Mouse (Mus musculus): ENCODE results near the gene Zfp446. TPM values are rescaled to one million over a fixed set of nuclear protein-coding genes. Genes with fewer than 3 reads are reported as not detected.

Gene Zfp446
- total RNA-seq, 2 experiments from 2014 or later = 0.68 to 5.9 TPM

- ATAC-seq (replicated peaks; ENCODE audit: low FRiP score, poor library complexity, severe bottlenecking) = no peak
Observed at GRCm38 (mm10) chr7:12985724-12986123, 8.1 kb downstream of the Zfp446 start.

- ATAC-seq (replicated peaks; ENCODE audit: low FRiP score, poor library complexity, severe bottlenecking) = no peak
Observed at GRCm38 (mm10) chr7:12986906-12987305, 9.3 kb downstream of the Zfp446 start.

GRCm38 (mm10) chr7:12987409-12988189, 10.0 kb downstream of the Zfp446 start:
- ATAC-seq (replicated peaks; ENCODE audit: low FRiP score, poor library complexity, severe bottlenecking) = peak; percentile 74

- ATAC-seq (replicated peaks; ENCODE audit: low FRiP score, poor library complexity, severe bottlenecking) = no peak
Observed at GRCm38 (mm10) chr7:12992222-12992621, 14.6 kb downstream of the Zfp446 start.

GRCm38 (mm10) chr7:12993148-12993547, 15.5 kb downstream of the Zfp446 start:
- ATAC-seq (replicated peaks; ENCODE audit: low FRiP score, poor library complexity, severe bottlenecking) = no peak

GRCm38 (mm10) chr7:12995862-12996261, 18.2 kb downstream of the Zfp446 start:
- ATAC-seq (replicated peaks; ENCODE audit: low FRiP score, poor library complexity, severe bottlenecking) = no peak

GRCm38 (mm10) chr7:12997230-12997629, 19.6 kb downstream of the Zfp446 start:
- ATAC-seq (replicated peaks; ENCODE audit: low FRiP score, poor library complexity, severe bottlenecking) = no peak

GRCm38 (mm10) chr7:12998053-12998452, 20.4 kb downstream of the Zfp446 start, which contains the start of gene Slc27a5:
Gene Slc27a5 (minus strand): TSS chr7:12998192.
- ATAC-seq (replicated peaks; ENCODE audit: low FRiP score, poor library complexity, severe bottlenecking) = no peak

GRCm38 (mm10) chr7:12998851-12999250, 21.2 kb downstream of the Zfp446 start, which contains the start of gene Trim28:
Gene Trim28 (plus strand): TSS chr7:12999114.
- ATAC-seq (replicated peaks; ENCODE audit: low FRiP score, poor library complexity, severe bottlenecking) = no peak

- ATAC-seq (replicated peaks; ENCODE audit: low FRiP score, poor library complexity, severe bottlenecking) = no peak
Observed at GRCm38 (mm10) chr7:13001584-13001983, 23.9 kb downstream of the Zfp446 start.

- no peak for ATAC-seq (replicated peaks; ENCODE audit: low FRiP score, poor library complexity, severe bottlenecking)
Observed at GRCm38 (mm10) chr7:13003380-13003779, 25.7 kb downstream of the Zfp446 start.

- ATAC-seq (replicated peaks; ENCODE audit: low FRiP score, poor library complexity, severe bottlenecking) = no peak
Observed at GRCm38 (mm10) chr7:13006011-13006410, 28.4 kb downstream of the Zfp446 start.

GRCm38 (mm10) chr7:13006531-13006930, 28.9 kb downstream of the Zfp446 start:
- ATAC-seq (replicated peaks; ENCODE audit: low FRiP score, poor library complexity, severe bottlenecking) = no peak

- ATAC-seq (replicated peaks; ENCODE audit: low FRiP score, poor library complexity, severe bottlenecking) = no peak
Observed at GRCm38 (mm10) chr7:13007341-13008092, 29.9 kb downstream of the Zfp446 start.

GRCm38 (mm10) chr7:13009143-13010004, 31.7 kb downstream of the Zfp446 start:
- peak; percentile 91 for ATAC-seq (replicated peaks; ENCODE audit: low FRiP score, poor library complexity, severe bottlenecking)

GRCm38 (mm10) chr7:13010005-13010908, 32.6 kb downstream of the Zfp446 start, which contains the start of gene Zbtb45:
Gene Zbtb45 (minus strand): TSS chr7:13010034.
- ATAC-seq (replicated peaks; ENCODE audit: low FRiP score, poor library complexity, severe bottlenecking) = 0 out of 2 replicates have a peak, but pooled peaks have one; percentile 1

- ATAC-seq (replicated peaks; ENCODE audit: low FRiP score, poor library complexity, severe bottlenecking) = no peak
Observed at GRCm38 (mm10) chr7:13013671-13014070, 36.0 kb downstream of the Zfp446 start.

GRCm38 (mm10) chr7:13014275-13014839, 36.7 kb downstream of the Zfp446 start:
- no peak for ATAC-seq (replicated peaks; ENCODE audit: low FRiP score, poor library complexity, severe bottlenecking)

- ATAC-seq (replicated peaks; ENCODE audit: low FRiP score, poor library complexity, severe bottlenecking) = no peak
Observed at GRCm38 (mm10) chr7:13015217-13015616, 37.6 kb downstream of the Zfp446 start.

Measured in erythroid progenitor cell, adult 5-6 weeks (primary cell).